Mouse (Mus musculus) stomach, postnatal 0 days (tissue): ENCODE data around the gene Egflam.

Experiments used
- CTCF ChIP-seq: IDR thresholded peaks from 2 replicates; pipeline ENCODE4 v1.5.1; 2016; ENCODE audit warnings: antibody characterized with exemption, low read depth, mild to moderate bottlenecking, moderate library complexity
- EP300 ChIP-seq: optimal IDR thresholded peaks from 2 replicates; pipeline ENCODE3; 2016; ENCODE audit warnings: antibody characterized with exemption

GRCm38 (mm10) chr15:7352635-7353051, 45.6 kb downstream of the Egflam start:
- TF ChIP-seq CTCF, result no peak
- no peak for TF ChIP-seq EP300
